Mouse (Mus musculus) midbrain, postnatal 0 days (tissue): Measurements from ENCODE around the gene Sparc. TPM values are rescaled to one million over a fixed set of nuclear protein-coding genes. Genes with fewer than 3 reads are reported as not detected.

ENCODE experiments used
- ATAC-seq: fragments of 200-750 bp; cut with Nextera tagmentation; 2 replicates; pipeline ENCODE4 v1.8.0; 2017; ENCODE audit warnings: moderate number of reproducible peaks, mild to moderate bottlenecking, moderate TSS enrichment, moderate library complexity; ENCODE audit not compliant: low FRiP score
- DNase-seq: peaks from one replicate; pipeline ENCODE4 v3.0.0-alpha.2; 2015; ENCODE audit warnings: low spot score
- H3K27ac ChIP-seq: fragments of 300-500 bp; sonication (generic); 2 replicates; pipeline ENCODE4 v1.5.1; 2014; ENCODE audit warnings: low read depth, mild to moderate bottlenecking, low read length, mixed read lengths
- H3K27me3 ChIP-seq: fragments of 300-500 bp; sonication (generic); 2 replicates; pipeline ENCODE4 v1.6.1; 2014; ENCODE audit warnings: low read length, control low read depth, mixed read lengths; ENCODE audit not compliant: insufficient read depth
- H3K36me3 ChIP-seq: fragments of 300-500 bp; sonication (generic); 2 replicates; pipeline ENCODE4 v1.6.1; 2014; ENCODE audit warnings: low read length, control low read depth, mixed read lengths; ENCODE audit not compliant: insufficient read depth
- H3K4me1 ChIP-seq: fragments of 300-500 bp; sonication (generic); 2 replicates; pipeline ENCODE4 v1.6.1; 2014; ENCODE audit warnings: mild to moderate bottlenecking, control low read depth, antibody characterized with exemption, low read length, mixed read lengths; ENCODE audit not compliant: insufficient read depth
- H3K4me2 ChIP-seq: fragments of 300-500 bp; sonication (generic); 2 replicates; pipeline ENCODE4 v1.6.1; 2014; ENCODE audit warnings: low read depth, mild to moderate bottlenecking, low read length, mixed read lengths; ENCODE audit not compliant: poor library complexity, severe bottlenecking
- H3K4me3 ChIP-seq: fragments of 300-500 bp; sonication (generic); 2 replicates; pipeline ENCODE4 v1.5.1; 2014; ENCODE audit warnings: low read depth, mild to moderate bottlenecking, low read length, moderate library complexity
- H3K9ac ChIP-seq: fragments of 300-500 bp; sonication (generic); replicated peaks from 2 replicates; pipeline ENCODE4 v1.6.1; 2014; ENCODE audit warnings: mild to moderate bottlenecking, low read length, moderate library complexity, mixed read lengths; ENCODE audit not compliant: poor library complexity, severe bottlenecking
- H3K9me3 ChIP-seq: fragments of 300-500 bp; sonication (generic); 2 replicates; pipeline ENCODE4 v1.6.1; 2016; ENCODE audit warnings: low read length, control low read depth
- CTCF ChIP-seq: IDR thresholded peaks from 2 replicates; pipeline ENCODE4 v1.5.1; 2016; ENCODE audit warnings: antibody characterized with exemption, mild to moderate bottlenecking
- WGBS: fragments of 180-500 bp; shearing (Covaris S2); extraction: QIAGEN DNeasy Blood & Tissue Kit; methylation state at CpG from one replicate; pipeline ENCODE4 v1.1.7; 2014; 5-methylcytosine and 5-hydroxymethylcytosine counted together
- polyA plus RNA-seq: library from polyadenylated mRNA; unstranded; fragments of >200 nt; fragmentation: Nextera tagmentation; extraction: Ambion mirVana; gene quantifications from 2 replicates; pipeline ENCODE4 v1.2.1, GENCODE M21; 2015
- total RNA-seq: library from RNA; depleted of rRNA; stranded (reverse); fragments of >200 nt; gene quantifications from 2 replicates; pipeline ENCODE4 v1.2.3, GENCODE M21; 2014

The Sparc gene
- total and polyA plus RNA-seq, 2 experiments from 2014 or later, result 313 to 570 TPM

DNA sequence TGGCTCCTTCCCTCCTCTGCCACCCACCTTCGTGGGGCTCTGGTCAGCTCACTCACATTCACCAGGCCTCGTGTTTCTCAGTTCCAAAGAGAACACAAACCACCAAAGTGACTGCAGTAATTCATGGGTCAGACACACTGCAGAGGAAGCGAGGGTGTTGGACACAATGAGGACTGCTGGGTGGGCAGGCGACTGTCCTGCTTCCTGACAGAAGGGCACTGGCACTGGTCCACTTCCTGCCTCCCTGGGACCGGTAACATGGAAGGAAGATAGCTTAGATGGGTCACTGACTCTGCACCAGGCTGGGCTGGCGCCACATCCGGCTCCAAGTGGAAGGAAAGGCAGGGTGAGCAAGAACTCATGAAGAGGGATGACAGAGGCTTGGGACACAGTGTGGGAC is 26.5 kb upstream of the Sparc start:
- no peak for DNase-seq
- no peak overlapping the region for H3K27ac ChIP-seq
- H3K4me3 ChIP-seq, result no peak overlapping the region
- no peak overlapping the region for H3K4me2 ChIP-seq
- TF ChIP-seq CTCF, result no peak
- H3K9me3 ChIP-seq, result no peaks in the 10 kb centered on the region
- 78% methylated on average over 7 of the region's 7 CpGs for WGBS
- H3K9ac ChIP-seq, result no peak overlapping the region
- no peaks in the 10 kb centered on the region for H3K27me3 ChIP-seq
- peaks cover 12% of the 10 kb centered on the region; the same call in 1 of the 2 replicates for H3K36me3 ChIP-seq
- no peaks in the 10 kb centered on the region for H3K4me1 ChIP-seq
- no peak for ATAC-seq

DNA sequence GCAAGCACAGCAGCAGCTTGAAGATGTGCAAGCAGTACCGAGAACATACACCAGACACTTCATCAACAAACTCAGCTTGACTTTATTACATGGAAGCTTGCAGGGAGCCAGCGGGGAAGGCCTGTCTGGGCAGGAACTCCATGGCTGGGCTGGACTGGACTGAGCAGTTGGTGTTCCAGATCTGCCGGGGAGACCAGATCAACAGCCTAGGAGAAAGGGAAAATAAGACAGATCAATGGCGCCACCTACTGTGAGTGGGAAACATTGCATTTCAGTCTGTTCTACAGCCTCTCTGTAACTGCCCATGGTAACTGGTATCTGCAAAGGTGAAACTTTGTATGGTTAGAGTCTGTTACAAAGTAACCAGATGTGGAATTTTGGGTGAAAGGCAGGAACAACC is 23.6 kb upstream of the Sparc start:
- DNase-seq, result peak; percentile 86
- 19% methylated on average over 4 of the region's 4 CpGs for WGBS
- Histone ChIP-seq H3K9ac (no peak overlapping the region), H3K4me2 (no peak overlapping the region), H3K9me3 (no peaks in the 10 kb centered on the region), H3K27ac (no peak overlapping the region), H3K27me3 (no peaks in the 10 kb centered on the region), H3K36me3 (peaks cover 12% of the 10 kb centered on the region; the same call in 1 of the 2 replicates), H3K4me1 (no peaks in the 10 kb centered on the region), H3K4me3 (no peak overlapping the region)
- peak; percentile 90 for TF ChIP-seq CTCF
- ATAC-seq, result peak; percentile 66; the same call in 1 of the 2 replicates

DNA sequence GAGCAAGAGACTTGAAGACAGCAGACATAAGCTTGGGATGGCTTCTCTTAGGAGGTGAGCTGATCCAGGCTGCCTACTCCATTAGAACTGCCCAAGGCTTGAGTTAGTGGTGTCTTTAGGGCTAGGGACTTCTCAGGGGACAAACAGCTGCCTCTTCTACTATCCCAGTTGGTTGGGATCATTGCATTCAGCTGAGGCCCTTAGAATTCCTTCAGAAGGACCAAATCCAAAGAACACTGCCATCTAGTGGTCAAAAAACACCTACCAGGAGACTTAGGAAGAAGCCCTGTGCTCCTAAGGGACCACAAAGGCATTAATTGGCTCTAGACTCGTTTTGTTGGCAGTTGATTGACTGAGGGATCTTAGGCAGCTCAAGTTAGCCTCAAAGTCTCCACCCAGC is 21.8 kb upstream of the Sparc start:
- ATAC-seq, result peak; percentile 34; the same call in 1 of the 2 replicates
- TF ChIP-seq CTCF, result peak; percentile 86
- WGBS, result 4% methylated on average over 1 of the region's 1 CpGs

DNA sequence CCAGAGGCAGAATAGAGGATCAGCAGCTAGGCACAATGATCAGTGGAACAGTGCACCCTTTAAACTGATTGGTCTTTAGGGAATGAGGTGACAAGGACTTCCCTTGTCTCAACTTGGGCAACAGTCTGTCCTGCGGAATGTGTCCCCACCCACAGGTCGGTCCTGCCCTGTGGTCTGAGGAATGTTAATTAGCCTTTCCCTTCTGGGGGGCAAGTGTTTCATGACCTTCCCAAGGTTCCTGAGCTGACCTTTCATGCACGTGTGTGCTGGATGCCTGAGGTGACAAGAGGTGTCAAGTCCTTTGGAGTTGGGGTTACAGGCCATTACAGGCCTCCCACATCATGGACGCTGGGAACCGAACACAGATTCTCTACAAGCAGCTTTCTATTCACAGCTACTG is 16.7 kb upstream of the Sparc start:
- H3K27ac ChIP-seq, result no peak overlapping the region
- no peak overlapping the region for H3K4me2 ChIP-seq
- TF ChIP-seq CTCF, result no peak
- DNase-seq (no peak), ATAC-seq (no peak)
- H3K9ac ChIP-seq, result no peak overlapping the region
- no peaks in the 10 kb centered on the region for H3K4me1 ChIP-seq
- no peaks in the 10 kb centered on the region for H3K36me3 ChIP-seq
- H3K4me3 ChIP-seq, result no peak overlapping the region
- H3K27me3 ChIP-seq, result no peaks in the 10 kb centered on the region
- 79% methylated on average over 5 of the region's 5 CpGs for WGBS
- H3K9me3 ChIP-seq, result no peaks in the 10 kb centered on the region

More for the DNA sequence above, 21.8 kb upstream of the Sparc start:
- no peak overlapping the region for H3K27ac ChIP-seq
- H3K4me2 ChIP-seq, result no peak overlapping the region
- no peak overlapping the region for H3K4me3 ChIP-seq
- 0 out of 2 replicates have a peak, but pooled peaks cover 4% of the 10 kb centered on the region for H3K36me3 ChIP-seq
- DNase-seq, result peak; percentile 94
- no peaks in the 10 kb centered on the region for H3K9me3 ChIP-seq
- no peaks in the 10 kb centered on the region for H3K27me3 ChIP-seq
- H3K4me1 ChIP-seq, result no peaks in the 10 kb centered on the region
- no peak overlapping the region for H3K9ac ChIP-seq

DNA sequence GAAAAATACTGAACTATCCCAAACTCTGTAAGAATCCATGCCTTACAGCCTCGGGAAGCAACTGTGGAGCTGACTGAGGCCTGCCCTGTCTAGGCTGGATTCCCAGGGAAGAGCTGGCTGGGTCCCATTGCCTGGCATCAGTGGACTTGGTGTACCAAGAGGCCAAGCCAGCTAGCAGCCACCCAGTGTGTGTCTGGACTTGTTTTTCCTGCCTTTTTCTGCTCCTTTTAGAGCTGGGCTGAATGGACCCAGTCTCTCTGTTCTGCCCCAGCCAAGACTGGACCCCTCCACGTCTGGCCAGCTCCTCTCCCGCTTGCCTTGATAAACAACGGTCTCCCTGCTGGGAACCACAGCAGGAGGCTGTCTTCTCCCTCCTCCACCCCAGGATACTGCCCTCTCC is 15.0 kb upstream of the Sparc start:
- Histone ChIP-seq H3K27me3 (no peaks in the 10 kb centered on the region), H3K36me3 (no peaks in the 10 kb centered on the region), H3K9ac (no peak overlapping the region), H3K4me2 (no peak overlapping the region), H3K4me1 (no peaks in the 10 kb centered on the region), H3K27ac (peak overlapping the region; percentile 39), H3K9me3 (no peaks in the 10 kb centered on the region), H3K4me3 (no peak overlapping the region)
- DNase-seq (peak; percentile 62), ATAC-seq (no peak)
- no peak for TF ChIP-seq CTCF
- 48% methylated on average over 4 of the region's 4 CpGs for WGBS

DNA sequence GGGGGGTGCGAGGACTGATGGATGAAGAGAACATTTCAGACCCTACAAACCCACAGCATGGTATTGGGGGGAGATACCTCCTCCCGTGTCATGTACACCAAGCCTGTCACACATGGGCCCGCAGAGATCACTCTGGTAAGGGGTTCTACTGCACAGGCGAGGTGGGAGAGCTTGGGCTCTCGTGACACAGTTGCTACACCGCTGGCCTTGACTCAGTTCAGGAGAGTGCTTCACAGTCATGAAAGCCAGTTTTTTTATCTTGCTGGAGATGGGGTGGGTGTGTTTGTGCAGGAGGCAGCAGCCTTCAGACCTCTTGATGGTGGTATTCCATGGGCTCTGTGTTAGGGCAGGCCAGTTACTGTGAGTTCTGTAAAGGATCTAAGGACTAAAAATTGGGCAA is 13.1 kb upstream of the Sparc start:
- H3K9me3 ChIP-seq, result no peaks in the 10 kb centered on the region
- WGBS, result 92% methylated on average over 6 of the region's 6 CpGs
- no peaks in the 10 kb centered on the region for H3K36me3 ChIP-seq
- ATAC-seq, result no peak
- H3K4me2 ChIP-seq, result no peak overlapping the region
- no peak for TF ChIP-seq CTCF
- H3K27ac ChIP-seq, result no peak overlapping the region
- H3K9ac ChIP-seq, result no peak overlapping the region
- H3K4me3 ChIP-seq, result no peak overlapping the region
- no peaks in the 10 kb centered on the region for H3K27me3 ChIP-seq
- no peaks in the 10 kb centered on the region for H3K4me1 ChIP-seq
- DNase-seq, result no peak
